Mouse (Mus musculus) heart, embryonic 12.5 days (tissue): ENCODE measurements around the gene Acot11. TPM values are rescaled to one million over a fixed set of nuclear protein-coding genes. Genes with fewer than 3 reads are reported as not detected.

Experiments
- ATAC-seq: fragments of 200-750 bp; cut with Nextera tagmentation; 2 replicates; pipeline ENCODE4 v1.8.0; 2017; ENCODE audit warnings: moderate TSS enrichment, moderate library complexity; ENCODE audit not compliant: insufficient number of reproducible peaks, low FRiP score
- H3K27ac ChIP-seq: fragments of 300-500 bp; sonication (generic); 2 replicates; pipeline ENCODE4 v1.5.1; 2016; ENCODE audit warnings: mild to moderate bottlenecking, moderate library complexity; ENCODE audit not compliant: poor library complexity, severe bottlenecking
- H3K27me3 ChIP-seq: fragments of 300-500 bp; sonication (generic); replicated peaks from 2 replicates; pipeline ENCODE4 v1.6.1; 2016; ENCODE audit warnings: mild to moderate bottlenecking, moderate library complexity
- H3K36me3 ChIP-seq: fragments of 300-500 bp; sonication (generic); 2 replicates; pipeline ENCODE4 v1.6.1; 2016; ENCODE audit warnings: mild to moderate bottlenecking, moderate library complexity
- H3K4me1 ChIP-seq: fragments of 300-500 bp; sonication (generic); replicated peaks from 2 replicates; pipeline ENCODE4 v1.6.1; 2016; ENCODE audit warnings: mild to moderate bottlenecking
- H3K4me2 ChIP-seq: fragments of 300-500 bp; sonication (generic); 2 replicates; pipeline ENCODE4 v1.6.1; 2016; ENCODE audit warnings: mild to moderate bottlenecking, moderate library complexity
- H3K4me3 ChIP-seq: fragments of 300-500 bp; sonication (generic); 2 replicates; pipeline ENCODE4 v1.5.1; 2016; ENCODE audit warnings: mild to moderate bottlenecking
- H3K9ac ChIP-seq: fragments of 300-500 bp; sonication (generic); 2 replicates; pipeline ENCODE4 v1.6.1; 2016; ENCODE audit warnings: mild to moderate bottlenecking, moderate library complexity
- H3K9me3 ChIP-seq: fragments of 300-500 bp; sonication (generic); replicated peaks from 2 replicates; pipeline ENCODE4 v1.6.1; 2016; ENCODE audit warnings: mild to moderate bottlenecking, moderate library complexity
- WGBS: fragments of 180-500 bp; shearing (Covaris S2); methylation state at CpG from one replicate; pipeline ENCODE4 v1.1.7; 2016; 5-methylcytosine and 5-hydroxymethylcytosine counted together
- polyA plus RNA-seq: library from polyadenylated mRNA; unstranded; fragments of >200 nt; fragmentation: Nextera tagmentation; extraction: Ambion mirVana; gene quantifications from 2 replicates; pipeline ENCODE4 v1.2.1, GENCODE M21; 2016

Acot11 gene
- 4.1 and 5.6 TPM in 2 replicates for polyA plus RNA-seq

DNA sequence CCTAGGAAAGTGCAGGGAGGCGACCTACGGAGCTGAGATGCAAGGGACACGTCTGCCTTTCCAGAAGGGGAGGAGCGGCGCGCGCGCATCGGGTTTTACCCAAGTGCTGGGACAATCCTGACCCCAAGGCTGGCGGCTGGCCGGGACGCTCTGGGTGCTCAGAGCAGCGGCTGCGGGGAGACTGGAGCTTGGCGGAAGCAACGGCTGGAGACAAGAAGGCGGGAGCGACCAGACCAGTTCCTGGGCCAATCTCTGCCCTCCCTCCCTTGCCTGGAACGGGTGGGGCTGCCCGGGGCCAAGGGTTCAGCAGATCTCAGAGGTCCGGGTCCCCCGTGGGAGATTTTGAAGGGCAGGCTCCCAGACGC lies at the start of gene Acot11:
Acot11 (minus strand) TSS at position 89 of the 365 bp plus-strand sequence.
- peaks cover 21% of the 10 kb centered on the region for H3K4me1 ChIP-seq
- peak within 1 kb of the TSS; percentile 39 for H3K4me3 ChIP-seq
- H3K36me3 ChIP-seq = no peaks in the 10 kb centered on the region
- H3K9ac ChIP-seq = peak within 1 kb of the TSS; percentile 64
- H3K9me3 ChIP-seq = 0 out of 2 replicates have a peak, but pooled peaks cover under 1% of the 10 kb centered on the region
- peak; percentile 63 for ATAC-seq
- WGBS = 3% methylated on average over 23 of the region's 23 CpGs
- 0 out of 2 replicates have a peak within 1 kb of the TSS, but pooled peaks have one; percentile 10 for H3K27ac ChIP-seq
- peak within 1 kb of the TSS; percentile 71 for H3K4me2 ChIP-seq
- no peaks in the 10 kb centered on the region for H3K27me3 ChIP-seq

DNA sequence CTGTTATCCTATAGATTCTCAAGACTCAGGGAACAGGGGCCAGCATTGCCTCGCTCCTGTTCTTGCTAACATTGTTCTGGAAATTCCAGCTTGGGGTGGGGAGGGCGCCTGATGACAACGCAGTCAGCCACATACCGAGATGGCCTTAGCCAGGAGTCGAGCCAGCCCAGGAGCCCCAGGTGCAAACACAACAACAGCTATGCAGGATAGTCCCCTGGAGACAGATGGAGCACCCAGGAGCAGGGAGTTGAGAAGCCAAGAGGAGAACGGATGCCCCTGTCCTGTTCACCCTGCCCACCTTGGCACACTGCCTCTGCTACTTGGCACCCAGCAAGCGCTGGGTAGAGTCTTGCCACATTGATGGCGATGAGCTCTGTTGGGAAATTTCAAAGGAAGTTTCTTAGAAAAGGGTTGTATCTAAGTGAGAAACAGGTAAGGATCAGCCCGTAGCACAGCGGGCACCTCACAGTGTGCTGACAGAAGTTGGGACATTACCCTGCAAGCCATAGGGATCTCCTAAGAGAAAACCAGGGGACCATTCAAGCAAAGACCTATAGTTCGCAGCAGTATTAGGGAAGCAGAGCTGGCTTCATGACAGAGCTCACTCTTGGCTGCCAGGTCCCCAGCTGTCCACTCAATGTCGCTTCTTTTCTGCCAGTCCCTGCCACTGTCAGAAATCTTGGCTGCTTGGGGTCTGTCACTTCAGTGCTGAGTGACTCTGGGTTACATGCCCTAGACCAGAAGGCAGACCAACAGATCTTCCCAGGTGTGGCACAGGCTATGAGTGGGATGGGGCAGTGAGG lies 43.7 kb upstream of the Acot11 start:
- no peaks in the 10 kb centered on the region for H3K36me3 ChIP-seq
- 40% methylated on average over 12 of the region's 12 CpGs for WGBS
- peak overlapping the region; percentile 75; the same call in 1 of the 2 replicates for H3K27ac ChIP-seq
- no peak overlapping the region for H3K4me3 ChIP-seq
- no peaks in the 10 kb centered on the region for H3K9me3 ChIP-seq
- peak overlapping the region; percentile 56 for H3K4me2 ChIP-seq
- no peak overlapping the region for H3K9ac ChIP-seq
- no peaks in the 10 kb centered on the region for H3K27me3 ChIP-seq
- H3K4me1 ChIP-seq = peaks cover 22% of the 10 kb centered on the region
- ATAC-seq = no peak

DNA sequence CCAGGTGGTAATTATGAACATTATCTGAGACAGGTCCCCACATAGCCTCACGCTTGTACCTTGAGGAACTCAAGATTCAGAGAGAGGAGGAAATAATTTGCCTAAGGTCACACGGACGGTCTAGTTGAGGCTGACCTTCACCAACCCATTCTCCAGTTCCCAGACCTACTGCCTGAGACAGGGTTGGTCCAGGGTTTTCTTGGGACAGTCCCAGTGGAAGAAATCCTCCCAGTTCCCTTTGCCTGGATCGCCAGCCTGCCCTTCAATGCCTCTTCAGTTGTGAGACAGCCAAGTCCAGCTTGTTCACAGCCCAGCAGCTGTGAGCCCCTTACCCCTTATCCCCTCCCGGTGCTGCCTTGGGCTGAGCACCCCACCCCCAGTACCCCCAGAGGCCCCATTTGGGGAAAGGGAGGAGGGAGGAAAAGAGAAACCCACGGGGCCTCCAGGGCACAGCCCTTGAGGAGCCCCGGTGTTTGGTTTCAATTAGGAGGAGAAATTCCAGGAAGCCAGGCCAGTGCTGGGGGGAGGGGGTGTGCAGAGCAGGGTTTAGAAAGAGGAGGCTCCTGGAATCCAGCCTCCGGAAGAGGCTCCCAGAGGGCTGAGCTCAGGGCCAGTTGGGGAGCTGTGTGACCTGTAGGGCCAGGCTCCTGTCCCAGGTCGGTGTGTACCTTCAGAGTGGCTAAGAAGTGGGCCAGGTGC lies 42.9 kb upstream of the Acot11 start:
- Histone ChIP-seq H3K36me3 (no peaks in the 10 kb centered on the region), H3K9ac (no peak overlapping the region; the same call in 1 of the 2 replicates), H3K9me3 (no peaks in the 10 kb centered on the region), H3K27me3 (no peaks in the 10 kb centered on the region), H3K27ac (peak overlapping the region; percentile 75), H3K4me1 (peaks cover 22% of the 10 kb centered on the region), H3K4me3 (no peak overlapping the region), H3K4me2 (peak overlapping the region; percentile 56)
- 10% methylated on average over 9 of the region's 9 CpGs for WGBS
- peak; percentile 87 for ATAC-seq

DNA sequence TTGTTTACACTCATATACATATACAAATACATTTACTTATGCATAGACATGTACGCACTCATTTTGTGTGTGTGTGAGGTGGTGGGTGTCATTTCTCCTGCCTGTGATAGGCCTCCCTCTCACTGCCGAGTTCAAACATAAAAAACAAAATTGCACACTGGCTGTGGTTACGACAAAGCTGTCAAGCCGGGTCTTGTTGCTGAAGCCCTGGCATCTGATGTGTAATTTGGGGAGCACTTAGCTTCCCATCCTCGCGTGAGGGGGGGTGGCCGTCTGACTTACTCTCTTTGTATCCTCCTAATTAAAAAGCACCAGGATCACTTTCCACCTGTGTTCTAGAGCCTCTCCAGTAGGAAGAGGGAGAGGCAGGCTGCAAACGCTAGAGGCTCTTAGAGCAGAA lies 37.8 kb upstream of the Acot11 start:
- Histone ChIP-seq H3K27ac (no peak overlapping the region), H3K9me3 (no peaks in the 10 kb centered on the region)
- ATAC-seq = no peak

DNA sequence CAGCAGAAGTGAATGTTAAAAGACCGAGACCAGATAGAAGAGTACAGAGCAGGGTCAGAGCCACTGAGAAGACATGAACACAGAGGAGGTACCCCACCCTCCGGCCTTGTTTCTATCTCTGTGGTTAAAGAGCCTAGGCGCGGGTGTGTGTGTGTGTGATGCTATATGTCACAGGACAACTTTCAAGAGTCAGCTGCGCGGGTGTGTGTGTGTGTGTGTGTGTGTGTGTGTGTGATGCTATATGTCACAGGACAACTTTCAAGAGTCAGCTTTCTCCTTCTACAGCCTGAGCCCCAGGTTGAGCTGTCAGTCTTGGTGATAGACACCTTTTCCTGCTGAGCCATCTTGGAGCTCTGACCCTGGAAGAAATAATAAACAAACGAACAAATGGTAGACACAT lies 37.1 kb upstream of the Acot11 start:
- WGBS = 35% methylated on average over 7 of the region's 7 CpGs
- H3K36me3 ChIP-seq = no peaks in the 10 kb centered on the region
- no peaks in the 10 kb centered on the region for H3K9me3 ChIP-seq
- no peak for ATAC-seq
- H3K4me2 ChIP-seq = no peak overlapping the region
- H3K4me1 ChIP-seq = peaks cover 37% of the 10 kb centered on the region
- no peaks in the 10 kb centered on the region for H3K27me3 ChIP-seq
- peak overlapping the region; percentile 90; the same call in 1 of the 2 replicates for H3K27ac ChIP-seq
- H3K9ac ChIP-seq = no peak overlapping the region
- H3K4me3 ChIP-seq = no peak overlapping the region

More for the DNA sequence above, 37.8 kb upstream of the Acot11 start:
- peaks cover 42% of the 10 kb centered on the region for H3K4me1 ChIP-seq
- H3K4me2 ChIP-seq = no peak overlapping the region
- no peaks in the 10 kb centered on the region for H3K27me3 ChIP-seq
- H3K9ac ChIP-seq = no peak overlapping the region
- WGBS = 78% methylated on average over 8 of the region's 8 CpGs
- no peak overlapping the region for H3K4me3 ChIP-seq
- no peaks in the 10 kb centered on the region for H3K36me3 ChIP-seq

DNA sequence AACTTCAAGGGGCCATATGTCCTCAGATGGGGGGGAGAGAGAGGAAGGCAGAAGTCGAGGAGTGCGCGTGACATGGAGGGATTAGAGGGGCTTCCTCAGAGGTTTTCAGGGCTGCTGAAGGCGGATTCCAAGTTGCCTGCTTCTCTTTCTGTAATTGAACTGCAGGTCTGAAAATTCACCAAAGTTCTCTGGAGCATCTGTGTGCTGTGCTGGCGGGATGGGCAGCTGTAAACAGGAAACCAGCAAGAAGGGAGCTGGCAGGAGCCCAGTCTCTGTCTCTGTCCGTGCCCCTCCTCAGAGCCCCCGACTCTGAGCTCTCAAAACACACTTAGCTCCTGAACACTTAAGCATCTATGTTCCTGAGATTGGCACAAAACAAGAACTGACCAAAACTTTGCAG lies 36.5 kb upstream of the Acot11 start:
- H3K27me3 ChIP-seq = no peaks in the 10 kb centered on the region
- H3K9ac ChIP-seq = peak overlapping the region; percentile 25; the same call in 1 of the 2 replicates
- H3K9me3 ChIP-seq = no peaks in the 10 kb centered on the region
- ATAC-seq = no peak
- no peaks in the 10 kb centered on the region for H3K36me3 ChIP-seq
- H3K4me2 ChIP-seq = no peak overlapping the region
- 29% methylated on average over 7 of the region's 7 CpGs for whole genome bisulfite sequencing
- H3K4me1 ChIP-seq = peaks cover 35% of the 10 kb centered on the region
- peak overlapping the region; percentile 90; the same call in 1 of the 2 replicates for H3K27ac ChIP-seq
- no peak overlapping the region for H3K4me3 ChIP-seq

DNA sequence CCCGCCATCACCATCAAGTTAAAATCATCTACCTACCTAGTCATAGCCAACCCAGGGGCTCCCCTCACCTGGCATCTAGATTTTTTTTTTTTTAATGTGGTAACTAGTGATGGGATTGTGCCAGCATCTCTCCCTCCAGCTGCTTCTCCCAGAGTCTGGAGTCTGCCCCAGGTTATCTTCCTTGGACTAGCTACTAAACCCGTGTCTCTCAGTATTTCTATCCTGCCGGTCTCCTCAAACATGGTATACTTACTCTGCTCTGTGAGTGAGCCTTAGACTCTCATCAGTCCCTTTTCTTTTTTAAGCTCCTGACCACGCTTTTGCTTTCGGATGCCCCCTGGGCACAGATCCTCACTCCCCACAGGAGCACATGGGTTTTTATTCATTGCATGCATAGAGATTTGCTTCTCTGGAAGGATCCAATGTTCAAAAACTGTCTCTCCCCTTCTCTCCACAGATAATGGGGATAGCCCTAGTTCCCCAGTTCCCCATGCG lies 35.9 kb upstream of the Acot11 start:
- whole genome bisulfite sequencing = 34% methylated on average over 6 of the region's 6 CpGs
- Histone ChIP-seq H3K27ac (peak overlapping the region; percentile 90), H3K9ac (peak overlapping the region; percentile 79; the same call in 1 of the 2 replicates), H3K4me1 (peaks cover 35% of the 10 kb centered on the region), H3K36me3 (no peaks in the 10 kb centered on the region), H3K27me3 (no peaks in the 10 kb centered on the region), H3K4me2 (peak overlapping the region; percentile 90), H3K9me3 (no peaks in the 10 kb centered on the region), H3K4me3 (peak overlapping the region; percentile 58)
- ATAC-seq = no peak

DNA sequence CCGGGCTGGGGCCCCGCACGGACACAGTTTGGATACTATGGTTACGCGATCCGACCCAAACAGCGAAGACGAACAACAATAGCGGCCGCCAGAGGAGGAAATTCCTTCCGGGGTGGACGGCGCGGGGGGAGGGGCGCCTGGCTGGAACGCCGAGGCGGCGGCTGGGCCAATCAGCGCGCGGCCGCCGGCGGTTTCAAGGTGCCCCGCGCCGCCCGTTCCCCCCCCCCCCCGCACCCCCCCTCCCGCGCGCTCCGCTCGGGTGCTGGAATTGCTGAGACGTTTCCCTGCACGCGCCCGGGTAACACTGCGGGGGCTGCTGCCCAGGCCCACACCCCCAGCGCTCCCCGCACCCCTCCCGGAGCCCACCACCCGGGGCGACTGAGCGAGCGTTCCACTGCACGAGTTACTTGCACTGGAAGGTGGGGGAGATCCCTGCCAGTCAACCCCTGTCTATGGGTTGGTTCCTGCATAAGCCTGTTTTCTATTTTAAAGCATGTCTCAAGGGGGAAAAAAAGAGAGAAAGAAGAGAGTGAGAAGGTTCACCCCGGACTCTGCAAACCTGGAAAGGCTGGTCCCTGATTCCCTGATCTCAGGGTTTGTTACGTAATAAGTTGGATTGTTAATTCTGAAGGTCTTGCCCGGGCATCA lies 35.3 kb upstream of the Acot11 start:
- Histone ChIP-seq H3K4me1 (peaks cover 35% of the 10 kb centered on the region), H3K9ac (peak overlapping the region; percentile 79), H3K4me2 (peak overlapping the region; percentile 90), H3K27ac (peak overlapping the region; percentile 90), H3K9me3 (no peaks in the 10 kb centered on the region), H3K36me3 (no peaks in the 10 kb centered on the region), H3K27me3 (no peaks in the 10 kb centered on the region), H3K4me3 (peak overlapping the region; percentile 58)
- ATAC-seq = peak; percentile 71
- under 1% methylated on average over 26 of the region's 51 CpGs for WGBS

DNA sequence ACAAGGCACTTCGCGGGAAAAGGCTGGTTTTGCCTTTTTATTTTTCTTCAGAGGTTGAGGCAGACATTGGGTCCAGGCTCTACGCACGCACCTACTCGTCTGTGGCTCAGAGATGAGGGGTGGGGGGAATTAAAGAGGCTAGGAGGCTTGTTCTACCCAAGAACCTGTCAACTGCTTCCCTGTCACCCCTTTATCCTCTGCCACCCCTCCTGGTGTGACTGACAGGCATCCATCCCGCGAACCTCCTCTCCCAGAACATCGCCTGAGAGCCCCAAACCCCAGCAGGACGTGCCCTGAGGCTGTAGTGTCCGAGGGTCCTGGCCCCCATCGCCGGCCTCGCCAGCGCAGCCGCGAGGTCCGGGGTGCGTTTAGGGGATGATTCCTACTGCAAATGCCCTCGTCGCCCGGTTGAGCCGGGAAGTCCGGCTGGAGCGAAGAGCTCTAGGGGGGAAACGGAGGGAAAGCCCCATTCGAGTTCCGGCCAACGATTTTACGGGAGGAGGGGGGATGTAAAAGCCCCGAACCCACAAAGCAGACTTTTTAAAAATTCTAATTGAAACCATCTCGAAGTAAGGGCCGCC lies 34.5 kb upstream of the Acot11 start:
- Histone ChIP-seq H3K4me3 (peak overlapping the region; percentile 58), H3K9ac (peak overlapping the region; percentile 72), H3K36me3 (no peaks in the 10 kb centered on the region), H3K4me2 (peak overlapping the region; percentile 90), H3K27me3 (no peaks in the 10 kb centered on the region), H3K4me1 (peaks cover 35% of the 10 kb centered on the region), H3K9me3 (no peaks in the 10 kb centered on the region), H3K27ac (peak overlapping the region; percentile 90)
- WGBS = 0% methylated on average over 32 of the region's 32 CpGs
- peak; percentile 53 for ATAC-seq

DNA sequence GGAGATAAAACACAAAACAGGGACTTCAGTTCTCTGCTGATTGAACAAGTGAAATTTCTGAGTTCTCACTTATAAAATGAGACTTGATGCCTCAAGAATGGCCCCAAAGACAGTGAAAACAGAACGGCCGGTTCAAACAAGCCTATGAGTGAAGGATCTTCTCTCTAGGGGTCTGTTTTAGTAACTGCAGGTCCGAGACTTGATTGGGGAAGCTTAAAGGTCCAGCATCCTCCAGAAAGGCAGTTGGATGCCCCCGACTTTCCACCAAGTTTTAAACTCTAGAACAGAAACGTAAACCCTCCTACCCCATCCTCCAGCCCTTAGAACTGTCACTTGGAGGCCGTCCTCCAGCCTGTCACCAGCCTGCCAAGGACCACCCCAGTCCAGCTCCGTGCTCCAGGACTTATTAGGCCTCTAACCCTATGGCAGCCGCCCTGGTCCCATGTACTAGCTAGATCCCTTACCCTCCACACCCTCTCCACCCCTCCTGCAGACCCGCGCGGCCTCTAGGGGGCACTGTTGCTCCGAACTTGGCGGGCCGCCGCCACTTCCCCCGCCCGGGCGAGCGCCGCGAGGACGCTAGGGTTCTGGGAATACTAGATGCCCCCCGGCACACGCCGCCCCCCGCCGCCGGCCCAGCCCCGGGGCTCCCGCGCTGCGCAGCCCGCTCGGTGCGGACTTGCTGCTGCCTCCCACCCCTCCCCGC lies 33.9 kb upstream of the Acot11 start:
- H3K4me3 ChIP-seq = peak overlapping the region; percentile 58
- H3K27ac ChIP-seq = peak overlapping the region; percentile 90
- H3K9me3 ChIP-seq = no peaks in the 10 kb centered on the region
- WGBS = 2% methylated on average over 36 of the region's 36 CpGs
- no peaks in the 10 kb centered on the region for H3K27me3 ChIP-seq
- H3K4me1 ChIP-seq = peaks cover 35% of the 10 kb centered on the region
- H3K9ac ChIP-seq = peak overlapping the region; percentile 72
- H3K4me2 ChIP-seq = peak overlapping the region; percentile 90
- no peaks in the 10 kb centered on the region for H3K36me3 ChIP-seq
- ATAC-seq = peak; percentile 86
